Mouse (Mus musculus) liver, embryonic 11.5 days (tissue): Measurements from ENCODE around the gene Cpeb1. TPM values are rescaled to one million over a fixed set of nuclear protein-coding genes. Genes with fewer than 3 reads are reported as not detected.
A peak's percentile ranks its signal among the peaks of the same experiment; 100 is the strongest.

Source experiments
- ATAC-seq: fragments of 200-750 bp; cut with Nextera tagmentation; replicated peaks from 2 replicates; pipeline ENCODE4 v1.8.0; 2017; ENCODE audit warnings: moderate number of reproducible peaks, mild to moderate bottlenecking, moderate TSS enrichment, moderate library complexity; ENCODE audit not compliant: low FRiP score
- DNase-seq: peaks from one replicate; pipeline ENCODE4 v3.0.0-alpha.2; 2017; ENCODE audit warnings: low spot score
- H3K27ac ChIP-seq: fragments of 300-500 bp; sonication (generic); 2 replicates; pipeline ENCODE4 v1.5.1; 2014; ENCODE audit warnings: mild to moderate bottlenecking, low read depth, low read length, control low read depth
- H3K27me3 ChIP-seq: fragments of 300-500 bp; sonication (generic); replicated peaks from 2 replicates; pipeline ENCODE4 v1.6.1; 2014; ENCODE audit warnings: low read length, mixed read lengths; ENCODE audit not compliant: control insufficient read depth, insufficient read depth
- H3K36me3 ChIP-seq: fragments of 300-500 bp; sonication (generic); 2 replicates; pipeline ENCODE4 v1.6.1; 2014; ENCODE audit warnings: mild to moderate bottlenecking, low read length, moderate library complexity, mixed read lengths; ENCODE audit not compliant: control insufficient read depth, insufficient read depth
- H3K4me1 ChIP-seq: fragments of 300-500 bp; sonication (generic); replicated peaks from 2 replicates; pipeline ENCODE4 v1.6.1; 2014; ENCODE audit warnings: low read length, mixed read lengths; ENCODE audit not compliant: control insufficient read depth, insufficient read depth
- H3K4me2 ChIP-seq: fragments of 300-500 bp; sonication (generic); 2 replicates; pipeline ENCODE4 v1.6.1; 2014; ENCODE audit warnings: mild to moderate bottlenecking, control low read depth, moderate library complexity
- H3K4me3 ChIP-seq: fragments of 300-500 bp; sonication (generic); 2 replicates; pipeline ENCODE4 v1.5.1; 2014; ENCODE audit warnings: low read depth, low read length, control low read depth
- H3K9ac ChIP-seq: fragments of 300-500 bp; sonication (generic); 2 replicates; pipeline ENCODE4 v1.6.1; 2014; ENCODE audit warnings: low read depth, low read length, control low read depth
- H3K9me3 ChIP-seq: fragments of 300-500 bp; sonication (generic); 2 replicates; pipeline ENCODE4 v1.6.1; 2016; ENCODE audit warnings: low read length, inconsistent platforms, mixed read lengths; ENCODE audit not compliant: control insufficient read depth
- WGBS: fragments of 180-500 bp; shearing (Covaris S2); extraction: QIAGEN DNeasy Blood & Tissue Kit; methylation state at CpG from one replicate; pipeline ENCODE4 v1.1.7; 2014; 5-methylcytosine and 5-hydroxymethylcytosine counted together
- polyA plus RNA-seq: library from polyadenylated mRNA; unstranded; fragments of >200 nt; fragmentation: Nextera tagmentation; extraction: Ambion mirVana; gene quantifications from 2 replicates; pipeline ENCODE4 v1.2.1, GENCODE M21; 2014

Gene Cpeb1
- polyA plus RNA-seq, 1 experiment from 2014 or later = 0.27 TPM

DNA sequence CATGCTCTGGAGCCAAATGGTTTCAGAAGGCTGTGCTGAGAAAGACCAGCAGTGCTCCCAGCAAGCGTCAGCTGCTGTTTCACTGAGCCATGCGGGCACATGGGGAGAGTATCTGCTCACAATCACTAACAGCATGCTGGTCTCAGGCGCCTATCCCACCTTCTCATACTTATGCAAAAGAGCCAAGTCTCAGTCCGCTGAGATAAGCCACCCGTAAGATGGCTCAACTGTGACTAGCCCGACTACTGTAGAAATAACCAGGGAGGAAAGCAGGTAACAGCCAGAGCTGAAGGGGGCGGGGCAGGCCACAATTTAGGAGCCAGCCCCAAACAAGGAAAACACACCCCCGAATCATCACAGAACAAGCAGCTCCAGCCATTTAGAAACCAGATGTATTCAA is 111.9 kb downstream of the Cpeb1 start:
- H3K9me3 ChIP-seq = no peaks in the 10 kb centered on the region
- H3K4me2 ChIP-seq = peak overlapping the region; percentile 94
- H3K27me3 ChIP-seq = no peaks in the 10 kb centered on the region
- peak overlapping the region; percentile 100 for H3K9ac ChIP-seq
- WGBS = 19% methylated on average over 8 of the region's 8 CpGs
- H3K4me1 ChIP-seq = peaks cover 16% of the 10 kb centered on the region
- H3K27ac ChIP-seq = peak overlapping the region; percentile 54
- ATAC-seq = no peak; the same call in 1 of the 2 replicates
- peaks cover 41% of the 10 kb centered on the region for H3K36me3 ChIP-seq
- H3K4me3 ChIP-seq = peak overlapping the region; percentile 99
- no peak for DNase-seq

DNA sequence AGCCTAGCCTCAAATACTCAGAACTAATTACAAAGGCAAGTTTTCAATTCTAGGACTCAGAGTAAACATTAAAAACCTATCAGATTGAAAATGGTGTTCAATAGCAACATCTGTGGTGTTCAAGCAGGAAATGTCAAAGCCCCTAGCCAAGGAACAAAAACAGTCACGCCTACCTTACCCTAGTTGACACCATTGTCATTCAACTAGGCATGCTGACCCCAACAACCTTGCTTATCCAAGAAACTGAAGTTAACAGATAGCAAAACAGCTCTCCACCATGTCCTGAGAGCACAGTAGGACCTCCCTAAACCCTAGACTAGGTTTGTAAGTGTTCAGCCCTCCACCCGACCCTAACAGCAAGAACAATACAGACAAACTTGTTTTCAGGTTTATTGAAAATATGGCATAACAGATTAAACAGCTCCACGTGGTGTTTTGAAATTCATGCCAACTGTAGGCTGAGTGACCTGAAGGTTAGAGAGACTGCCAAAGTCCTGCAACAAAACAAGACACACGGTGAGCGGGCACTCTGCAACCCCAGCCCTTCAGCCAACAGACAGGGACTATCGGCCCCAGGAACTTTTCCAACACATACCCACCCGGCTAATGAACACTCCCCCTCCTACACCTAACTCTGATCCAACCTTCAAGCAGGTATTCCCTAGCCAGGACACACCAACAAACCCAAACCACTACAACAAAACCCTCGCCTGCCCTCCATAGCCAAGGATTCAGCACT is 112.7 kb downstream of the Cpeb1 start:
- H3K9me3 ChIP-seq = no peaks in the 10 kb centered on the region
- peak overlapping the region; percentile 54 for H3K27ac ChIP-seq
- peaks cover 41% of the 10 kb centered on the region for H3K36me3 ChIP-seq
- WGBS = 58% methylated on average over 8 of the region's 8 CpGs
- peak overlapping the region; percentile 99 for H3K4me3 ChIP-seq
- H3K4me1 ChIP-seq = peaks cover 16% of the 10 kb centered on the region
- no peak for ATAC-seq
- no peaks in the 10 kb centered on the region for H3K27me3 ChIP-seq
- peak overlapping the region; percentile 94 for H3K4me2 ChIP-seq
- DNase-seq = no peak
- peak overlapping the region; percentile 100 for H3K9ac ChIP-seq

DNA sequence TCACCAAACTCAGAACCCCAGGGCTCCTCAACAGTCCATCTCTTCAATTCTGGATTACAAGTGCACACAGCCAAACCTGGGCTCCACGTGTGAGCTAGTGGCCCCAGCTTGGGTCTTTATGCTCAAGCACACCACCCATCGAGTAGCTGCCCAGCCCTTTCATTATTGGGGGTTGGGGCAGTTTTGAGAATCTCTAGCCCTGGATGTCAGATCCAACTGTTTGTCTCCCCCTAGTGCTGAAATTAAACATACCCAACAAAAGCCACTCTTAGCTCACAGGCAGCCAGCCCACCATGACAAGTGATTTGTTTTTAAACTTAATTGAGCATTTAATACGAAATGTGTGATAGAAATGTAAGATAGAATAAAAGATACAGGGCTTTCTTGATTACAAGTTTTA is 113.7 kb downstream of the Cpeb1 start:
- Histone ChIP-seq H3K4me2 (no peak overlapping the region), H3K27me3 (no peaks in the 10 kb centered on the region), H3K9ac (no peak overlapping the region), H3K4me1 (peaks cover 16% of the 10 kb centered on the region), H3K4me3 (no peak overlapping the region), H3K9me3 (no peaks in the 10 kb centered on the region), H3K36me3 (peaks cover 41% of the 10 kb centered on the region), H3K27ac (no peak overlapping the region)
- ATAC-seq (no peak), DNase-seq (no peak)
- WGBS = 46% methylated on average over 3 of the region's 3 CpGs

DNA sequence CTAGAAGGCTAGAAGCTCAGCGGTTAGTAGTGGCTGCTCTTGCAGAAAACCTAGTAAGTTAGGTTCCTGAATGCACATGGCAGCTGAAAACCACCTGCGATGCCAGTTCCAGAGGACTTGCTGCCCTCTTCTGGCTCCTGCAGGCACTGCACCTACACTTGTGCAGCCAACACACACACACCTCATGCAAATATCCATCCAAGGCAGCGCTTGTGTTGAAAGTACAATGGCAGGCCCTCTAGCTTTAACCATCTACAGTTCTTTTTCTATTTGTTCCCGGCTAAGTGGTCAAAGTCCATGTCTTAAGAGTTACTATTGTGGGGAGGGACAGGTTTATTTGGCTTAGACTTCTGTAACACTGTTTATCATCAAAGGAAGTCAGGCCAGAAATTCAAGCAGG is 115.5 kb downstream of the Cpeb1 start:
- Histone ChIP-seq H3K27ac (no peak overlapping the region), H3K9me3 (no peaks in the 10 kb centered on the region), H3K27me3 (no peaks in the 10 kb centered on the region), H3K4me2 (no peak overlapping the region), H3K36me3 (peaks cover 41% of the 10 kb centered on the region), H3K4me1 (peaks cover 14% of the 10 kb centered on the region), H3K9ac (no peak overlapping the region), H3K4me3 (no peak overlapping the region)
- peak; percentile 63 for DNase-seq
- no peak for ATAC-seq
- 64% methylated on average over 4 of the region's 4 CpGs for WGBS

DNA sequence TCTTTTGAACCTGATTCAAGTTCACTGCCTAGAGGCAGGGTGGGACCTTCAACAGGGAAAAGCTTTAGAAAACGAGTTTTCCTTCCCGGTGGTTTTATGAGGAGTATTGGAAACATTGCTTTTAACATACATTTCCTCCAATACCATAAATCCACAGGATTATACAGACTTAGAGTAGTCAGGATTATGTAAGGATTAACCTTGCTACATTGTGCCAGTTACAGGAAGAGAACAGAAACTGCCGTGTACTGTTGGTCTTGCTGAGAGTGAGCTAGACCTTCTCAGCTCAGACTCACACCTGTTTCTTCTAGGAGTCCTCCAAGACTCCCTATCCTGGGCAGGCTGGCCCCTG is 116.8 kb downstream of the Cpeb1 start:
- peaks cover 38% of the 10 kb centered on the region for H3K36me3 ChIP-seq
- WGBS = 86% methylated on average over 3 of the region's 3 CpGs

DNA sequence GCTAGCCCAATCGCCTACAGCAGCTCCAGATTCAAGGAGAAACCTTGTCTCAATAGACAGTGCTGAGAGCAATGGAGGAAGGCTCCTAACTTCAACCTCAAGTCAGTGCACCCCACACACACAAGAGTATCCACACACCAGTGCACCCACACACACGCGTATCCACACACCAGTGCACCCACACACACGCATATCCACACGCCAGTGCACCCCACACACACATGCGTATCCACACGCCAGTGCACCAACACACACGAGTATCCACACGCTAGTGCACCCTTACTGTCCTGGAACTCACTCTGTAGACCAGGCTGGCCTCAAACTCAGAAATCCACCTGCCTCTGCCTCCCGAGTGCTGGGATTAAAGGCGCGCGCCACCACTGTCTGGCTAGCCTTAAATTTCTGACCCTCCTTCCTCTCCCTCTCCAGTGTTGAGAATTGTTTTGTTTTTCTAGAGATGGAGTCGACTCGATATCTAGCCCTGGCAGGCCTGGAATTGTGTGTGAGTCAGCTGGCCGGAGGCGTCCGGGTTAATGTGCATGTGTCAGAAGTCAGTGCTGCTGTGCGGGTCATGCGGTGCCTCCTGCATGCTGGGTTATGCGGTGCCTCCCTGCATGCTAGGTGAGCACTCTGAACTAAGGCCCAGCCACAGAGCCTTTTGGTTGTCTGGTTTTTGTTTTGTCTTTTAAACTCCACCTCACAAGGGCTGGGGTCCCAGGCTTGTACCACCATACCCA is 117.3 kb downstream of the Cpeb1 start:
- Histone ChIP-seq H3K9ac (no peak overlapping the region), H3K27me3 (no peaks in the 10 kb centered on the region), H3K4me3 (no peak overlapping the region), H3K9me3 (no peaks in the 10 kb centered on the region), H3K4me2 (no peak overlapping the region), H3K36me3 (peaks cover 35% of the 10 kb centered on the region), H3K4me1 (peaks cover 5% of the 10 kb centered on the region), H3K27ac (no peak overlapping the region)
- ATAC-seq (no peak), DNase-seq (no peak)
- WGBS = 95% methylated on average over 21 of the region's 21 CpGs

More for the DNA sequence above, 116.8 kb downstream of the Cpeb1 start:
- Histone ChIP-seq H3K4me1 (peaks cover 11% of the 10 kb centered on the region), H3K4me3 (no peak overlapping the region), H3K27ac (no peak overlapping the region), H3K9me3 (no peaks in the 10 kb centered on the region), H3K9ac (no peak overlapping the region), H3K4me2 (no peak overlapping the region), H3K27me3 (no peaks in the 10 kb centered on the region)
- DNase-seq (no peak), ATAC-seq (no peak)

DNA sequence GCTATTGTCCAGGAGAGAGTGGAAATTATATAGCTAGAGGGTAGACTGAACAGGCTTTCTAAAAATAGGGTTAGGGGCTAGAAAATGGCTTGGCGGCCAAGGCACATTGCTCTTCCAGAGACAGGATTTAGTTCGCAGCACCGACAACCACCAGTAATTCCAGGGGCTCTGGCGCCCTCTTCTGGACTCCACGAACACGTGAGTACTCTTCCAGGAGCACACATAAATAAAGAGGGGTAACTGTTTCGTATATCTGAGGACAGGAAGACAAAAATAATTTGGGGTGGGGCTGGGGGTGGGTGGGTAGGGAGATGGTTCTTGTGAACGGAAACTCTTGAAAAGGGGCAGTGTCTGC is 118.9 kb downstream of the Cpeb1 start:
- H3K4me3 ChIP-seq = no peak overlapping the region
- no peaks in the 10 kb centered on the region for H3K27me3 ChIP-seq
- 48% methylated on average over 8 of the region's 8 CpGs for WGBS
- DNase-seq (no peak), ATAC-seq (no peak)
- H3K4me1 ChIP-seq = no peaks in the 10 kb centered on the region
- H3K9ac ChIP-seq = no peak overlapping the region
- H3K9me3 ChIP-seq = no peaks in the 10 kb centered on the region
- no peak overlapping the region for H3K27ac ChIP-seq
- no peak overlapping the region for H3K4me2 ChIP-seq
- peaks cover 24% of the 10 kb centered on the region; the same call in 1 of the 2 replicates for H3K36me3 ChIP-seq

DNA sequence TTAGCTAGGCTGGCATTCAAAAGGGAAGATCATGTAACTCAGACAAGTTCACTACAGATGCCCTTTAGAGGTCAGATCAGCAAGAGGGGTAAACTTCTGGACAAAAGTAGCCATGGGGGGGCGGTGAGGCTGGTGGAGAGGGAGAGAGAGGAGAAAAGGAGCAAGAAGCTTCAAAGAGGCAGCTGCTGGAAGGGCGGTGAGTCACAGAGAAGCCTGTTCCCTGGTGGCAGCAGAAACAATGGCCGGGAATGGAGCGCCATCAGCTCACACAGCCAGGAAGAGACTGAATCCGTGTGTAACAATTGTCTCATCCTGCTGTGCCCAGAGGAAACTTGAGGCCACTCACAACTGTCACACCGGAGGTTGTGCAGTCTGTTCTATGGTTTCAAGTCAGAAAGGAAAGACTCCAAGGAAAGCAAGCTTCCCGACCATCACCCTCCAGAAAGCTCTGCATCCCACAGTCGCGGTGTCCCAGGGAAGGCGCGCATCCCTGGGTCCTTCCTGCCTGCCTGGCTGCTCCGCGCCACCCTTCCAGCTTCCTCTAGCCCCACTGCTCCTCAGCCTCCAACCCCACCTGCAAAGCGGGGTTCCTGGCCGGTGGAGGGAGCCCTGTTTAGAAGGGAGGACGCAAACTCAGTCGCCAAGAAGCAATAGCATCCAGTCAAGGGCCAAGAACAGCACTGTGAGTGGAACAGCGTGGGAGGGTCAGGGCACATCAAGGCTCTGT is 119.4 kb downstream of the Cpeb1 start:
- Histone ChIP-seq H3K27ac (no peak overlapping the region), H3K36me3 (peaks cover 19% of the 10 kb centered on the region; the same call in 1 of the 2 replicates), H3K4me1 (peaks cover 1% of the 10 kb centered on the region; the same call in 1 of the 2 replicates), H3K9ac (no peak overlapping the region), H3K4me3 (no peak overlapping the region), H3K27me3 (no peaks in the 10 kb centered on the region), H3K9me3 (no peaks in the 10 kb centered on the region), H3K4me2 (no peak overlapping the region)
- DNase-seq (no peak), ATAC-seq (no peak)
- WGBS = 81% methylated on average over 18 of the region's 18 CpGs
